8 mouse cellular contexts compared by ENCODE assay signal in genomic region chr11:69365722-69366121, GRCm38 (mm10). TPM values are rescaled to one million over a fixed set of nuclear protein-coding genes. Genes with fewer than 3 reads are reported as not detected.
DNase-seq lines count a peak whose midpoint lies in the region; ATAC-seq and TF ChIP-seq lines count a peak whose summit lies in the region.

No protein-coding gene starts in this region.

- peak overlapping the region; percentile 94 for H3K4me3 ChIP-seq in heart, embryonic 16.5 days (ENCODE audit: low read length)
- H3K4me3 ChIP-seq in bone marrow macrophage, adult 2 months (ENCODE audit: insufficient read depth, low read length) = peak overlapping the region; percentile 50
- peak overlapping the region; percentile 100 for H3K4me3 ChIP-seq in hindbrain, embryonic 14.5 days (replicated peaks; ENCODE audit: low read length)
- H3K4me3 ChIP-seq in midbrain, embryonic 10.5 days = peak overlapping the region; percentile 97

- intact Hi-C loops in heart, postnatal 25 days (cut with DNase I) = loop anchor here (2.0 kb wide), 2 partner anchors 25 to 39 kb away; partner anchors contain the start of genes Kcnab3 and Rnf227

- no peak for DNase-seq in heart, postnatal 25 days (ENCODE audit: low spot score)
- DNase-seq in hindbrain, embryonic 14.5 days (ENCODE audit: low spot score) = no peak
- DNase-seq in midbrain, embryonic 10.5 days (ENCODE audit: low spot score) = no peak
- DNase-seq in adrenal gland, adult 18-20 months (ENCODE audit: low spot score in 2 of 2) = no peak
- DNase-seq in layer of hippocampus, adult 9-11 months = no peak

- peak overlapping the region; percentile 93 for H3K4me2 ChIP-seq in heart, embryonic 16.5 days (ENCODE audit: low read depth, low read length)
- H3K4me2 ChIP-seq in hindbrain, embryonic 14.5 days (replicated peaks) = peak overlapping the region; percentile 97

- H3K27me3 ChIP-seq in heart, embryonic 16.5 days (ENCODE audit: control insufficient read depth, insufficient read depth, low read length) = no peaks in the 10 kb centered on the region
- no peaks in the 10 kb centered on the region for H3K27me3 ChIP-seq in hindbrain, embryonic 14.5 days (ENCODE audit: control insufficient read depth, insufficient read depth, low read length)
- no peaks in the 10 kb centered on the region for H3K27me3 ChIP-seq in midbrain, embryonic 10.5 days (ENCODE audit: low read depth, poor library complexity, severe bottlenecking)

- peak overlapping the region; percentile 91 for H3K27ac ChIP-seq in heart, embryonic 16.5 days (ENCODE audit: low read length)
- H3K27ac ChIP-seq in bone marrow macrophage, adult 2 months (ENCODE audit: insufficient read depth, low read depth, low read length) = peak overlapping the region; percentile 96
- peak overlapping the region; percentile 100 for H3K27ac ChIP-seq in hindbrain, embryonic 14.5 days
- peak overlapping the region; percentile 100 for H3K27ac ChIP-seq in midbrain, embryonic 10.5 days (replicated peaks)

- no peak for ATAC-seq in heart, embryonic 16.5 days (replicated peaks; ENCODE audit: extremely low read depth, insufficient read depth, low FRiP score)
- ATAC-seq in hindbrain, embryonic 14.5 days (ENCODE audit: low FRiP score) = no peak
- no peak for ATAC-seq in monocyte, adult 5-6 weeks (replicated peaks; ENCODE audit: insufficient number of reproducible peaks, low FRiP score, low TSS enrichment, poor library complexity, severe bottlenecking)

- peaks cover 38% of the 10 kb centered on the region for H3K4me1 ChIP-seq in heart, embryonic 16.5 days (ENCODE audit: control insufficient read depth, insufficient read depth, low read length)
- H3K4me1 ChIP-seq in bone marrow macrophage, adult 2 months (ENCODE audit: control insufficient read depth, insufficient read depth, low read length) = peaks cover 18% of the 10 kb centered on the region
- peaks cover 35% of the 10 kb centered on the region for H3K4me1 ChIP-seq in hindbrain, embryonic 14.5 days (replicated peaks; ENCODE audit: control insufficient read depth, insufficient read depth, low read length)
- H3K4me1 ChIP-seq in midbrain, embryonic 10.5 days = peaks cover 68% of the 10 kb centered on the region

- H3K9ac ChIP-seq in heart, embryonic 16.5 days (ENCODE audit: low read length) = peak overlapping the region; percentile 71
- H3K9ac ChIP-seq in hindbrain, embryonic 14.5 days = peak overlapping the region; percentile 64

- H3K9me3 ChIP-seq in heart, embryonic 16.5 days (replicated peaks; ENCODE audit: control insufficient read depth, low read length) = no peaks in the 10 kb centered on the region
- H3K9me3 ChIP-seq in hindbrain, embryonic 14.5 days (ENCODE audit: control insufficient read depth, low read length) = no peaks in the 10 kb centered on the region
- no peaks in the 10 kb centered on the region for H3K9me3 ChIP-seq in midbrain, embryonic 10.5 days (replicated peaks)

- TF ChIP-seq CTCF in bone marrow macrophage, adult 2 months (IDR thresholded peaks at IDR 0.05; ENCODE audit: low read depth, low read length) = no peak

- TF ChIP-seq POLR2A in bone marrow macrophage, adult 2 months (IDR thresholded peaks at IDR 0.05; ENCODE audit: borderline replicate concordance, low read depth, low read length) = no peak

- H3K36me3 ChIP-seq in heart, embryonic 16.5 days (ENCODE audit: control insufficient read depth, insufficient read depth) = peaks cover 11% of the 10 kb centered on the region
- H3K36me3 ChIP-seq in hindbrain, embryonic 14.5 days (replicated peaks; ENCODE audit: control insufficient read depth, insufficient read depth) = peaks cover 38% of the 10 kb centered on the region
- peaks cover 38% of the 10 kb centered on the region for H3K36me3 ChIP-seq in midbrain, embryonic 10.5 days

- WGBS in heart, embryonic 16.5 days = 34% methylated on average over 6 of the region's 6 CpGs
- 22% methylated on average over 6 of the region's 6 CpGs for WGBS in hindbrain, embryonic 14.5 days
- WGBS in midbrain, embryonic 10.5 days = 28% methylated on average over 6 of the region's 6 CpGs

RNA-seq across cellular contexts. Expression of gene Chd3, which starts 3.5 kb away (rescaled TPM):
- 13.3 and 19.8 TPM in 2 replicates for polyA plus RNA-seq in heart, embryonic 16.5 days (2015; fragmentation: Nextera tagmentation; extraction: Ambion mirVana)
- total RNA-seq in heart, postnatal 25 days (2021) = 10 to 100 TPM; 26.4 to 27.9 TPM
- polyA plus RNA-seq in bone marrow macrophage, adult 2 months (2012; ENCODE audit: insufficient read depth, insufficient read length, missing spikeins) = 134 and 137 TPM in 2 replicates
- 67.5 and 76.6 TPM in 2 replicates for polyA plus RNA-seq in hindbrain, embryonic 14.5 days (2014; fragmentation: Nextera tagmentation; extraction: Ambion mirVana)
- polyA plus RNA-seq in midbrain, embryonic 10.5 days (2016; fragmentation: Nextera tagmentation; extraction: Ambion mirVana) = 41.7 and 50.6 TPM in 2 replicates
- 100 to 1,000 TPM in 1 of 2 experiments, 10 to 100 TPM in 1; 87.6 to 109 TPM for total RNA-seq in adrenal gland, adult 18-20 months (2021)
- total RNA-seq in monocyte, adult 5-6 weeks (2017) = 76.7 to 192 TPM (median 86.2 TPM) in 3 replicates

RNA-seq across cellular contexts. Expression of gene Rnf227, which starts 25.5 kb away (rescaled TPM):
- 6.5 TPM in 2 replicates for polyA plus RNA-seq in heart, embryonic 16.5 days (2015; fragmentation: Nextera tagmentation; extraction: Ambion mirVana)
- under 1 TPM; 0.16 to 0.17 TPM for total RNA-seq in heart, postnatal 25 days (2021)
- polyA plus RNA-seq in bone marrow macrophage, adult 2 months (2012; ENCODE audit: insufficient read depth, insufficient read length, missing spikeins) = 4.6 and 4.8 TPM in 2 replicates
- polyA plus RNA-seq in hindbrain, embryonic 14.5 days (2014; fragmentation: Nextera tagmentation; extraction: Ambion mirVana) = 224 and 231 TPM in 2 replicates
- 18.1 and 24.6 TPM in 2 replicates for polyA plus RNA-seq in midbrain, embryonic 10.5 days (2016; fragmentation: Nextera tagmentation; extraction: Ambion mirVana)
- 1 to 10 TPM; 5.2 to 5.5 TPM for total RNA-seq in adrenal gland, adult 18-20 months (2021)
- 1.3 to 3.6 TPM (median 1.5 TPM) in 3 replicates for total RNA-seq in monocyte, adult 5-6 weeks (2017)

RNA-seq across cellular contexts. Expression of gene Naa38, which starts 29.6 kb away (rescaled TPM):
- polyA plus RNA-seq in heart, embryonic 16.5 days (2015; fragmentation: Nextera tagmentation; extraction: Ambion mirVana) = 134 and 135 TPM in 2 replicates
- total RNA-seq in heart, postnatal 25 days (2021) = 10 to 100 TPM; 97.5 to 99.2 TPM
- 69.8 and 73.7 TPM in 2 replicates for polyA plus RNA-seq in bone marrow macrophage, adult 2 months (2012; ENCODE audit: insufficient read depth, insufficient read length, missing spikeins)
- polyA plus RNA-seq in hindbrain, embryonic 14.5 days (2014; fragmentation: Nextera tagmentation; extraction: Ambion mirVana) = 117 and 130 TPM in 2 replicates
- 145 and 146 TPM in 2 replicates for polyA plus RNA-seq in midbrain, embryonic 10.5 days (2016; fragmentation: Nextera tagmentation; extraction: Ambion mirVana)
- 100 to 1,000 TPM; 139 to 162 TPM for total RNA-seq in adrenal gland, adult 18-20 months (2021)
- total RNA-seq in monocyte, adult 5-6 weeks (2017) = 51.4 to 93.3 TPM (median 54.6 TPM) in 3 replicates

RNA-seq across cellular contexts. Expression of gene Cyb5d1, which starts 29.7 kb away (rescaled TPM):
- polyA plus RNA-seq in heart, embryonic 16.5 days (2015; fragmentation: Nextera tagmentation; extraction: Ambion mirVana) = 25.4 and 27.6 TPM in 2 replicates
- 10 to 100 TPM; 26.1 to 29.3 TPM for total RNA-seq in heart, postnatal 25 days (2021)
- 22.5 and 23.2 TPM in 2 replicates for polyA plus RNA-seq in bone marrow macrophage, adult 2 months (2012; ENCODE audit: insufficient read depth, insufficient read length, missing spikeins)
- 23.9 and 26.7 TPM in 2 replicates for polyA plus RNA-seq in hindbrain, embryonic 14.5 days (2014; fragmentation: Nextera tagmentation; extraction: Ambion mirVana)
- 50.4 and 57.3 TPM in 2 replicates for polyA plus RNA-seq in midbrain, embryonic 10.5 days (2016; fragmentation: Nextera tagmentation; extraction: Ambion mirVana)
- total RNA-seq in adrenal gland, adult 18-20 months (2021) = 10 to 100 TPM; 41.3 to 50.2 TPM
- total RNA-seq in monocyte, adult 5-6 weeks (2017) = 19.2 to 55.3 TPM (median 20.9 TPM) in 3 replicates

RNA-seq across cellular contexts. Expression of gene Tmem88, which starts 32.3 kb away (rescaled TPM):
- 39.6 and 45.2 TPM in 2 replicates for polyA plus RNA-seq in heart, embryonic 16.5 days (2015; fragmentation: Nextera tagmentation; extraction: Ambion mirVana)
- 10 to 100 TPM; 22.5 to 23.7 TPM for total RNA-seq in heart, postnatal 25 days (2021)
- polyA plus RNA-seq in bone marrow macrophage, adult 2 months (2012; ENCODE audit: insufficient read depth, insufficient read length, missing spikeins) = not detected in 2 replicates
- polyA plus RNA-seq in hindbrain, embryonic 14.5 days (2014; fragmentation: Nextera tagmentation; extraction: Ambion mirVana) = 5.4 and 7.7 TPM in 2 replicates
- 16.9 and 21.4 TPM in 2 replicates for polyA plus RNA-seq in midbrain, embryonic 10.5 days (2016; fragmentation: Nextera tagmentation; extraction: Ambion mirVana)
- total RNA-seq in adrenal gland, adult 18-20 months (2021) = 1 to 10 TPM; 7.9 to 8.8 TPM
- 3.1 to 3.8 TPM in 2 of 3 replicates, not detected in the other for total RNA-seq in monocyte, adult 5-6 weeks (2017)

Comparison
In these comparisons a context has a peak if more than half of its experiments do, and no peak if none do; other contexts are left out.
1. H3K4me3 ChIP-seq: peak in every context shown above with its lines; median percentile 100 in hindbrain, embryonic 14.5 days; 97 in midbrain, embryonic 10.5 days; 94 in heart, embryonic 16.5 days; 50 in bone marrow macrophage, adult 2 months.